Mouse (Mus musculus): ENCODE data around the gene BC035044. TPM values are rescaled to one million over a fixed set of nuclear protein-coding genes. Genes with fewer than 3 reads are reported as not detected.
"Not testable (repeated sequence)": the region's sequence is repeated elsewhere in the genome, so short reads cannot be mapped to it uniquely, and the experiment has no call there.

The BC035044 gene
- polyA plus RNA-seq, 1 experiment: 16.8 TPM

DNA sequence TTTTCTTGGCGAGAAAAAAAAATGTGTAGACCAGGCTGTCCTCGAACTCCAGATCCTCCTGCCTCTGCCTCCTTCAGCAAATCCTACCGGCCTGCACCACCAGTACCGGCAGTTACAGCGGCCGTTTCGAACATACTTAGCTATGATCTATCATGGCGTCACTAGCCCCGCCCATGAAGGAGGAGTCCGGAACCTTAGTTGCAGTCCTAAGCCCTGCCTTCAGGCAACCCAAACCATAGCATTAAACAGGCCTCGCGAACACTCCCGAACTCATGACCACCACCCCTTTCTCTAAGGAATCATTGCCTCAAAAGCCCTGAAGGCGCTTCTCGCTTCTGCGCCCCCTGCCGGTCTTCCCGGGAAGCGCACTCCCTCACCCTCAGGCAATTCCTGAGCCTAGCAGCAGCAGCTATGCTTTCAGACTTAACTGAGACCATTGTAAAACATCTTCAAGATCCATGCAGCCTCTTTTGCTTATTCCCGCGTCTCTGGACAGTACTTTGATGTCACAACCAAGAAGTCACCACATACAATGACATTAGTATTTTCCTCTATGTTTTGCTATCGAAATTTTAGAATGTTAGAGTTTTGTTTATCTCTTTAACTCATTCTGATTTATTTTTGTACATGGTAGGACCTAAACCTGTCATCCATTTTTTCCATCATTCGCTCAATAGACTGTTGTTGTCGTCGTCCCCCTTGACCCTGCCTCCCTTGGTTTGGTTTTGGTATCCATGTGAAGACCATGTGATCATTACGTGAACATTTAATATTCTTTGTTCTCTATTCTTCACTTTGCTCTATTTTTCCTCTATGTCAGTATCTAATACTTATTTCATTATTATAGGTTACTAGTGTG is 87.7 kb downstream of the BC035044 start:
- TF ChIP-seq CTCF (IDR thresholded peaks at IDR 0.05; ENCODE audit: control insufficient read depth, insufficient read depth, low read length) (peak; percentile 91), POLR2A (IDR thresholded peaks at IDR 0.05; ENCODE audit: borderline replicate concordance, control insufficient read depth, low read depth, low read length) (no peak)
- 7% methylated on average over 26 of the region's 26 CpGs for WGBS
- H3K4me3 ChIP-seq (replicated peaks; ENCODE audit: control insufficient read depth, low read depth, low read length): peak overlapping the region; percentile 53
- H3K4me1 ChIP-seq (ENCODE audit: control insufficient read depth, insufficient read depth, low read length): no peaks in the 10 kb centered on the region; the same call in 1 of the 2 replicates
- H3K27ac ChIP-seq (ENCODE audit: control insufficient read depth, insufficient read depth, low read depth, low read length, poor library complexity): 0 out of 2 replicates have a peak overlapping the region, but pooled peaks have one; percentile 6

DNA sequence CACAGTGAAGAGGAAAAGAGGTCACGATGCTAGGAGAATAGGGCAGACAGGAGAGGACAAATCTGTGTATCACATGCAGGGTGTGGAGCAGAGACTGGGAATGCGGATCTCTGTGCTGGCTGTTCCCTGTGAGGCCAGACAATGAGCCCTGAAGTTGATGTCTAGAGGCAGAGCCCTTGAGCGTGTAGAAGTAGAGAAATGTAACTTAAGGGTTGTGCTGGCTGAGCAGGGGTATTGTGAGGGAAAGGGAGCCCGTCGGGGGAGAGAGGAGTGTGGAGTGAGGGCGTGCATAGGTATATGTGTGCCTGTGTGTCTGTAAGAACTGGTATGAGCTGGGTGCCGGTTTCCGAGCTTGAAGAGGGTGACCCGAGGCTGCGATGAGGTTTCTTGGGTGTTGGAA is 88.4 kb downstream of the BC035044 start:
- 23% methylated on average over 10 of the region's 10 CpGs for WGBS
- peak overlapping the region; percentile 29 for H3K4me3 ChIP-seq (replicated peaks; ENCODE audit: control insufficient read depth, low read depth, low read length)
- 0 out of 2 replicates have a peak overlapping the region, but pooled peaks have one; percentile 6 for H3K27ac ChIP-seq (ENCODE audit: control insufficient read depth, insufficient read depth, low read depth, low read length, poor library complexity)
- no peak for TF ChIP-seq POLR2A (IDR thresholded peaks at IDR 0.05; ENCODE audit: borderline replicate concordance, control insufficient read depth, low read depth, low read length)
- no peak for TF ChIP-seq CTCF (IDR thresholded peaks at IDR 0.05; ENCODE audit: control insufficient read depth, insufficient read depth, low read length)
- no peaks in the 10 kb centered on the region; the same call in 1 of the 2 replicates for H3K4me1 ChIP-seq (ENCODE audit: control insufficient read depth, insufficient read depth, low read length)

DNA sequence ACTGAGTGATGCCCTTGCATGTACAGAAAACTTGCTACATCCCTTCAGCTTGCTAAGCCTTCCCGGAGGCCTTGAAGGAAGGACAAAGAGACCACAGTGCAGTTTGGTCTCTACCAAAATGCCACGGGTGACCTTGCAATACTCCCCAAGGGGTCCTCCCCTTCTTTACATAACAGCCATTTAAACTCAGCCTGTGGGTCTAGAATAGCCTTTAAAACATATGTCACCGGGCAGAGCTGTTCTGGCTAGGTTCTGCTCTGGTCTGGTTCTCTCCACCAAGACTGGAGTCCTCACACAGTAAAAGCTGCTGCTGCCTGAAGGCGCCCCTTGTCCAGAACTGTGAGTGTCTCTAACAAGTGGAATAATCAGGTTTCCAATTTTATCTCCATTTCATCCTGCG is 90.2 kb downstream of the BC035044 start:
- WGBS: 72% methylated on average over 5 of the region's 5 CpGs
- not testable (repeated sequence) for H3K4me1 ChIP-seq (ENCODE audit: control insufficient read depth, insufficient read depth, low read length); H3K4me3 ChIP-seq (replicated peaks; ENCODE audit: control insufficient read depth, low read depth, low read length); H3K27ac ChIP-seq (ENCODE audit: control insufficient read depth, insufficient read depth, low read depth, low read length, poor library complexity)

DNA sequence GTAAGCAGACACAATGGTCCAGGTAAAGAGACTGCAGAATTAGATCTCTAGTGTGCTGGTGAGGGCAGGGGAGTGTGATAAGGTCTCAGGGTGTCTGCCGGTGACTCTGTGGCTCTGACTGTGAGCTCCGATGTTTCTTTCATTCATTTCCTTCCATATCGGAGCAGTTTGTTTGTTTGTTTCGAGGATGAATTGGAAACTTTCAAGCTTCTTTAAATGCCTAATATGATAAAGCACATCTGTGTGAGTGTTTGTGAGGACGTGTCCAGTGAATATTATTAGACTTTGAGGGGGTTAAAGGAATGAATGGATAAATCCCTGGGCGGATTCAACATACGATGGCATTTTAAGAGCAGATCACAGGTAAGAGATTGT is 91.0 kb downstream of the BC035044 start:
- Histone ChIP-seq H3K27ac (ENCODE audit: control insufficient read depth, insufficient read depth, low read depth, low read length, poor library complexity) (no peak overlapping the region), H3K4me3 (replicated peaks; ENCODE audit: control insufficient read depth, low read depth, low read length) (peak overlapping the region; percentile 36), H3K4me1 (ENCODE audit: control insufficient read depth, insufficient read depth, low read length) (peaks cover 3% of the 10 kb centered on the region; the same call in 1 of the 2 replicates)
- WGBS: 28% methylated on average over 7 of the region's 7 CpGs
- TF ChIP-seq CTCF (IDR thresholded peaks at IDR 0.05; ENCODE audit: control insufficient read depth, insufficient read depth, low read length) (no peak), POLR2A (IDR thresholded peaks at IDR 0.05; ENCODE audit: borderline replicate concordance, control insufficient read depth, low read depth, low read length) (no peak)

- H3K4me1 ChIP-seq (ENCODE audit: control insufficient read depth, insufficient read depth, low read length): not testable (repeated sequence)
These were observed 91.6 kb downstream of the BC035044 start for GRCm38 (mm10) chr6:128799144-128799895.

More at GRCm38 (mm10) chr6:128799144-128799895, 91.6 kb downstream of the BC035044 start:
- peak; percentile 61; the same call in 1 of the 2 replicates for TF ChIP-seq POLR2A (IDR thresholded peaks at IDR 0.05; ENCODE audit: borderline replicate concordance, control insufficient read depth, low read depth, low read length)
- TF ChIP-seq CTCF (IDR thresholded peaks at IDR 0.05; ENCODE audit: control insufficient read depth, insufficient read depth, low read length): peak; percentile 55; the same call in 1 of the 2 replicates
- Histone ChIP-seq H3K4me3 (replicated peaks; ENCODE audit: control insufficient read depth, low read depth, low read length) (peak overlapping the region; percentile 97), H3K27ac (ENCODE audit: control insufficient read depth, insufficient read depth, low read depth, low read length, poor library complexity) (peak overlapping the region; percentile 72)
- WGBS: under 1% methylated on average over 49 of the region's 49 CpGs

Other genes with a start within 250 kb of the BC035044 start
- 0.97 TPM in 1 of 2 replicates, not detected in the other for gene Clec2h, start 228.7 kb downstream of the BC035044 start, polyA plus RNA-seq (2011; ENCODE audit: insufficient read depth, insufficient read length, low replicate concordance, missing spikeins)
- 1.3 TPM in 1 of 2 replicates, not detected in the other for gene Klrb1, start 168.1 kb downstream of the BC035044 start, polyA plus RNA-seq (2011; ENCODE audit: insufficient read depth, insufficient read length, low replicate concordance, missing spikeins)
- 0.77 and 6.6 TPM in 2 replicates for gene Klrb1c, start 101.9 kb downstream of the BC035044 start, polyA plus RNA-seq (2011; ENCODE audit: insufficient read depth, insufficient read length, low replicate concordance, missing spikeins)
- gene Gm44511, start 64.8 kb downstream of the BC035044 start, polyA plus RNA-seq (2011; ENCODE audit: insufficient read depth, insufficient read length, low replicate concordance, missing spikeins): 2.3 TPM in 1 of 2 replicates, not detected in the other
- gene Klrb1b, start 64.8 kb downstream of the BC035044 start, polyA plus RNA-seq (2011; ENCODE audit: insufficient read depth, insufficient read length, low replicate concordance, missing spikeins): 0.68 TPM in 1 of 2 replicates, not detected in the other
- gene Clec2i, start 3.5 kb downstream of the BC035044 start, polyA plus RNA-seq (2011; ENCODE audit: insufficient read depth, insufficient read length, low replicate concordance, missing spikeins): 2.7 and 4.9 TPM in 2 replicates
- not detected in 2 replicates for gene Clec2g, start 43.3 kb upstream of the BC035044 start, polyA plus RNA-seq (2011; ENCODE audit: insufficient read depth, insufficient read length, low replicate concordance, missing spikeins)
- gene Klrb1f, start 154.8 kb upstream of the BC035044 start, polyA plus RNA-seq (2011; ENCODE audit: insufficient read depth, insufficient read length, low replicate concordance, missing spikeins): 3.8 TPM in 1 of 2 replicates, not detected in the other
- 0.75 TPM in 1 of 2 replicates, not detected in the other for gene Clec2e, start 209.8 kb upstream of the BC035044 start, polyA plus RNA-seq (2011; ENCODE audit: insufficient read depth, insufficient read length, low replicate concordance, missing spikeins)

Data from bone marrow, adult 2 months (tissue).